Comparison of ENCODE assay signal across 8 mouse cellular contexts in the genomic region with DNA sequence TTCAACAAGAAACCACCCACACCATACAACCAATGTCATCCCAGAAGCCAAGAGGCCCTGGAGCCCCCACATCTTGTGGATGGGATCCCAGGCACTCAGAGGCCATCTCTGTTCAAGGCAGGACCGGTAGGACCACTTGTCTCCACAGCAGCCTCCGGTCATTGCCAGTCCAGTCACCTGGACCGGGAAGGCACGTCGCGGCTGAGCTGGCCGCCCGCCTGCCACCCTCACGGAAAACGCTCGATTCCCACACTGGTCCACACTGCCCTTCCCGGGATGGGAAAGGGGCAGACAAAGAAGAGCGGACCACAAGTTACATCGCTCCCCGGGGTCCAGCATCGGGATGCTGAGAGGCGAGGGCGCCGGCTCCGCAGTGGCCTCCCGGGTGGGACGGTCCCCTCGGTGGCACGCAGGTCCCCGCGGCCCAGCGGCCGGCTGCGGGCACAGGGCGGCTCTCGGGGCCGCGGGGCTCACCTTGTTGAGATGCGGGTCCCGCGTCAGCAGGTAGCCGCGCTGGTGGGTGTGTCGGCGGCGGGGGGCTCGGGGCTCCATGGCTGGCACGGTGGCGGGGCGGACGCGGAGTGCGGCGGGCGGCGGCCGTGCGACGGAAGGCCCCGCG. TPM values are rescaled to one million over a fixed set of nuclear protein-coding genes. Genes with fewer than 3 reads are reported as not detected.
DNase-seq lines count a peak whose midpoint lies in the region; ATAC-seq and TF ChIP-seq lines count a peak whose summit lies in the region.

No protein-coding gene starts in this region.

- in situ Hi-C loops in ES-E14 (cut with MboI; ENCODE audit: low sequenced_read_pairs in 2 of 2, unreplicated experiment in 2 of 2), result no loop called here

- no peak overlapping the region for H3K27ac ChIP-seq in ES-E14 (ENCODE audit: insufficient read depth, low read depth, low read length, poor library complexity, severe bottlenecking)
- no peak overlapping the region for H3K27ac ChIP-seq in embryonic facial prominence, embryonic 14.5 days (replicated peaks; ENCODE audit: low read depth, low read length)
- peak overlapping the region; percentile 76 for H3K27ac ChIP-seq in heart, embryonic 15.5 days
- H3K27ac ChIP-seq in lung, embryonic 16.5 days (ENCODE audit: low read length), result peak overlapping the region; percentile 9; the same call in 1 of the 2 replicates

- no peaks in the 10 kb centered on the region for H3K27me3 ChIP-seq in embryonic facial prominence, embryonic 14.5 days (replicated peaks; ENCODE audit: control insufficient read depth, insufficient read depth, low read length)
- H3K27me3 ChIP-seq in heart, embryonic 15.5 days, result no peaks in the 10 kb centered on the region
- H3K27me3 ChIP-seq in lung, embryonic 16.5 days (ENCODE audit: control insufficient read depth, insufficient read depth, low read depth, low read length), result no peaks in the 10 kb centered on the region

- H3K4me3 ChIP-seq in ES-E14 (ENCODE audit: insufficient read depth in 1 of 2, low read depth in 1 of 2, low read length in 2 of 2, poor library complexity in 1 of 2, severe bottlenecking in 1 of 2), result peak overlapping the region; percentile 86 to 95
- peak overlapping the region; percentile 80 for H3K4me3 ChIP-seq in embryonic facial prominence, embryonic 14.5 days (ENCODE audit: low read depth, low read length)
- H3K4me3 ChIP-seq in heart, embryonic 15.5 days, result peak overlapping the region; percentile 79
- peak overlapping the region; percentile 84 for H3K4me3 ChIP-seq in lung, embryonic 16.5 days (ENCODE audit: low read length)

- H3K36me3 ChIP-seq in ES-E14 (ENCODE audit: control insufficient read depth, insufficient read depth, low read length, poor library complexity, severe bottlenecking), result no peaks in the 10 kb centered on the region
- H3K36me3 ChIP-seq in embryonic facial prominence, embryonic 14.5 days (ENCODE audit: control insufficient read depth, insufficient read depth, low read length), result no peaks in the 10 kb centered on the region
- no peaks in the 10 kb centered on the region for H3K36me3 ChIP-seq in heart, embryonic 15.5 days
- no peaks in the 10 kb centered on the region for H3K36me3 ChIP-seq in lung, embryonic 16.5 days (ENCODE audit: control insufficient read depth, insufficient read depth, low read length)

- no peaks in the 10 kb centered on the region for H3K4me1 ChIP-seq in ES-E14 (ENCODE audit: control insufficient read depth in 2 of 2, insufficient read depth in 2 of 2, low read length in 2 of 2, poor library complexity in 1 of 2)
- H3K4me1 ChIP-seq in embryonic facial prominence, embryonic 14.5 days (ENCODE audit: control insufficient read depth, insufficient read depth, low read length), result no peaks in the 10 kb centered on the region
- peaks cover 10% of the 10 kb centered on the region for H3K4me1 ChIP-seq in heart, embryonic 15.5 days (replicated peaks)
- 0 out of 2 replicates have a peak, but pooled peaks cover 2% of the 10 kb centered on the region for H3K4me1 ChIP-seq in lung, embryonic 16.5 days (replicated peaks; ENCODE audit: control insufficient read depth, insufficient read depth, low read length)

- H3K4me2 ChIP-seq in embryonic facial prominence, embryonic 14.5 days (ENCODE audit: low read depth, low read length), result peak overlapping the region; percentile 87
- H3K4me2 ChIP-seq in heart, embryonic 15.5 days, result peak overlapping the region; percentile 84
- H3K4me2 ChIP-seq in lung, embryonic 16.5 days (ENCODE audit: low read depth, low read length), result peak overlapping the region; percentile 87

- peak overlapping the region; percentile 79 for H3K9ac ChIP-seq in ES-E14 (ENCODE audit: insufficient read depth, low read depth, low read length, poor library complexity, severe bottlenecking)
- H3K9ac ChIP-seq in embryonic facial prominence, embryonic 14.5 days (ENCODE audit: low read depth, low read length), result peak overlapping the region; percentile 84
- H3K9ac ChIP-seq in heart, embryonic 15.5 days, result peak overlapping the region; percentile 81
- H3K9ac ChIP-seq in lung, embryonic 16.5 days (ENCODE audit: low read length), result peak overlapping the region; percentile 85

- ATAC-seq in embryonic facial prominence, embryonic 14.5 days (ENCODE audit: low read depth), result peak; percentile 51
- peak; percentile 59 for ATAC-seq in heart, embryonic 15.5 days (replicated peaks; ENCODE audit: insufficient number of reproducible peaks, insufficient read depth, low FRiP score, low read depth)
- ATAC-seq in lung, embryonic 16.5 days (ENCODE audit: low read depth), result peak; percentile 70
- ATAC-seq in monocyte, adult 5-6 weeks (replicated peaks; ENCODE audit: insufficient number of reproducible peaks, low FRiP score, low TSS enrichment, poor library complexity, severe bottlenecking), result no peak

- 2% methylated on average over 26 of the region's 56 CpGs for WGBS in embryonic facial prominence, embryonic 14.5 days
- WGBS in heart, embryonic 15.5 days, result under 1% methylated on average over 55 of the region's 56 CpGs
- WGBS in lung, embryonic 16.5 days, result 2% methylated on average over 43 of the region's 56 CpGs

- no peak for DNase-seq in ES-E14 (ENCODE audit: low read depth, low spot score)
- DNase-seq in adrenal gland, postnatal 10 days, result peak; percentile 53
- DNase-seq in embryonic facial prominence, embryonic 14.5 days (ENCODE audit: low spot score), result no peak
- peak; percentile 43 for DNase-seq in kidney, postnatal 10 days
- DNase-seq in retina, embryonic 14.5 days (ENCODE audit: low spot score), result peak; percentile 36

- H3K9me3 ChIP-seq in ES-E14 (ENCODE audit: control insufficient read depth, insufficient read depth, low read depth, low read length), result no peaks in the 10 kb centered on the region
- no peaks in the 10 kb centered on the region for H3K9me3 ChIP-seq in embryonic facial prominence, embryonic 14.5 days (ENCODE audit: control insufficient read depth, low read length)
- no peaks in the 10 kb centered on the region for H3K9me3 ChIP-seq in heart, embryonic 15.5 days (replicated peaks)
- H3K9me3 ChIP-seq in lung, embryonic 16.5 days (ENCODE audit: control insufficient read depth, low read length), result no peaks in the 10 kb centered on the region

TF ChIP-seq in ES-E14, 5 proteins besides CTCF, POLR2A, EP300 and RAD21:
- TF ChIP-seq ZC3H11A (IDR thresholded peaks at IDR 0.05; ENCODE audit: borderline replicate concordance, low read depth, low read length) (no peak), MAFK (IDR thresholded peaks at IDR 0.05; ENCODE audit: insufficient read depth, low read depth, low read length) (no peak), CHD2 (IDR thresholded peaks at IDR 0.05; ENCODE audit: low read depth, low read length) (no peak), ZNF384 (IDR thresholded peaks at IDR 0.05; ENCODE audit: low read depth, low read length) (no peak), HCFC1 (IDR thresholded peaks at IDR 0.05; ENCODE audit: borderline replicate concordance, insufficient read depth, low read length) (no peak)

RNA-seq across cellular contexts. Expression of gene Me1, which starts 0.4 kb away (rescaled TPM):
- total RNA-seq in ES-E14 (2012; rRNA removed), result 3.9 and 13.4 TPM in 2 replicates
- total RNA-seq in adrenal gland, postnatal 10 days (2021), result 100 to 1,000 TPM; 231 to 293 TPM
- 26.1 and 26.3 TPM in 2 replicates for polyA plus RNA-seq in embryonic facial prominence, embryonic 14.5 days (2014; fragmentation: Nextera tagmentation; extraction: Ambion mirVana)
- polyA plus RNA-seq in heart, embryonic 15.5 days (2015; fragmentation: Nextera tagmentation; extraction: Ambion mirVana), result 27.9 and 32.4 TPM in 2 replicates
- 24.8 and 26.2 TPM in 2 replicates for polyA plus RNA-seq in lung, embryonic 16.5 days (2015; fragmentation: Nextera tagmentation; extraction: Ambion mirVana)
- total RNA-seq in monocyte, adult 5-6 weeks (2017), result 0.29 to 0.32 TPM in 2 of 3 replicates, not detected in the other

RNA-seq across cellular contexts. Expression of gene Prss35, which starts 48.1 kb away (rescaled TPM):
- total RNA-seq in ES-E14 (2012; rRNA removed), result 6.0 and 9.4 TPM in 2 replicates
- 100 to 1,000 TPM in 1 of 2 experiments, 10 to 100 TPM in 1; 80.4 to 108 TPM for total RNA-seq in adrenal gland, postnatal 10 days (2021)
- 65.4 and 71.9 TPM in 2 replicates for polyA plus RNA-seq in embryonic facial prominence, embryonic 14.5 days (2014; fragmentation: Nextera tagmentation; extraction: Ambion mirVana)
- 46.5 and 56.4 TPM in 2 replicates for polyA plus RNA-seq in heart, embryonic 15.5 days (2015; fragmentation: Nextera tagmentation; extraction: Ambion mirVana)
- polyA plus RNA-seq in lung, embryonic 16.5 days (2015; fragmentation: Nextera tagmentation; extraction: Ambion mirVana), result 40.0 and 48.1 TPM in 2 replicates
- not detected in 3 replicates for total RNA-seq in monocyte, adult 5-6 weeks (2017)

Comparison
In these comparisons a context has a peak if more than half of its experiments do, and no peak if none do; other contexts are left out.
1. DNase-seq: peak in adrenal gland, postnatal 10 days (single experiment), kidney, postnatal 10 days (single experiment) and retina, embryonic 14.5 days (single experiment); none in ES-E14 (single experiment) and embryonic facial prominence, embryonic 14.5 days (single experiment).
2. H3K27ac ChIP-seq: peak in heart, embryonic 15.5 days (single experiment) and lung, embryonic 16.5 days (single experiment); none in ES-E14 (single experiment) and embryonic facial prominence, embryonic 14.5 days (single experiment).
3. RNA of gene Me1, which starts 0.4 kb away (total RNA-seq): 231 to 293 TPM in adrenal gland, postnatal 10 days; 3.9 to 13.4 TPM in ES-E14 and 0.29 to 0.32 TPM in monocyte, adult 5-6 weeks; every median in the first group is over 10 times any median in the second.
4. Peak in every context shown above with its lines, with median percentiles within 50 percentile points of each other: H3K4me3 ChIP-seq, H3K9ac ChIP-seq and H3K4me2 ChIP-seq.